Mouse (Mus musculus): Measurements from ENCODE around the gene Astn2. TPM values are rescaled to one million over a fixed set of nuclear protein-coding genes. Genes with fewer than 3 reads are reported as not detected.

Astn2 gene
- polyA plus RNA-seq, 1 experiment from 2014 or later: 0.01 TPM

- Histone ChIP-seq H3K36me3 (replicated peaks) (no peaks in the 10 kb centered on the region), H3K9ac (no peak overlapping the region), H3K27me3 (no peaks in the 10 kb centered on the region), H3K4me3 (replicated peaks) (no peak overlapping the region), H3K9me3 (replicated peaks) (no peaks in the 10 kb centered on the region), H3K4me2 (no peak overlapping the region), H3K4me1 (replicated peaks) (no peaks in the 10 kb centered on the region), H3K27ac (replicated peaks) (no peak overlapping the region)
- 66% methylated on average over 5 of the region's 5 CpGs for WGBS (ENCODE audit: insufficient replicate concordance)
- ATAC-seq (ENCODE audit: insufficient read depth): no peak
Observed at GRCm38 (mm10) chr4:65773368-65774010, 630.9 kb downstream of the Astn2 start.

DNA sequence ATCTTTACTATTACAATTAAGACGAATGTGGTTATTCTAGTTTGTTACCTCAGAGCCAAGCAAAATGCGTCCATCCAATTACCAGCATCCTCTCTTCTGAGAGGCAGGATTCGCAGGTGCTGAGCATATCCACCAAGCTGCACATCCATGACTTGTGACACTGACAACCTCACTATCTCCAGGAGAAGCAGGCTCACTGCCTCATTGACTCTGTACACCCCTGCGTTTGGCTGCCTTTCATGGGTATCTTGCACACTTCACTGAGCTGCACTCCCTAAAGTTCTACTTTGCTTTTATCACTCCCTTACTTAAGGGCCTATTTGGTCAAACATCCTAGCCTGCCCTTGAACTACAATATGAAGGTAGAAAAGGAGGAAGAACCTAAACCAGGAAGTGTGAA, 633.5 kb downstream of the Astn2 start:
- H3K4me3 ChIP-seq (replicated peaks): no peak overlapping the region
- H3K4me2 ChIP-seq: no peak overlapping the region
- 58% methylated on average over 4 of the region's 4 CpGs for WGBS (ENCODE audit: insufficient replicate concordance)
- no peaks in the 10 kb centered on the region for H3K9me3 ChIP-seq (replicated peaks)
- ATAC-seq (ENCODE audit: insufficient read depth): no peak
- no peaks in the 10 kb centered on the region for H3K27me3 ChIP-seq
- H3K9ac ChIP-seq: no peak overlapping the region
- H3K36me3 ChIP-seq (replicated peaks): no peaks in the 10 kb centered on the region
- no peaks in the 10 kb centered on the region for H3K4me1 ChIP-seq (replicated peaks)
- no peak overlapping the region for H3K27ac ChIP-seq (replicated peaks)

DNA sequence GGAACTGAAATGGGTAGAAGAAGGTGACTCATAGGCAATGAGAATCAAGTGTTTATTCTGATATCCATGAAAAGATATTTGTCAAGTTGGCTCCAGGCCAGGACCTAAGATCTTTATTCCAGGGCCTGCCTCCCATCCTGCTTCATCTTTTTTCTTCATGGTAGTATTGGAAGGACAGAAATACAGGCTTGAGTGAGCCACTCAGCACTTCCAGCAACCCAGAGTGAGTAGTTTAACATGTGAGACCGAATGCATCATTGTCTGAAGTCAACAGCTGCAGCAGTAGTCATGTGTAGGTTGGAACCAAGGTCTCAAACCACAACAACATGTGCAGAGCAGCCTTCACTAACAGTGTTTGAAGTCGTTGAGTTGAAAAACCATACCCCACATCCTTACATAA, 636.5 kb downstream of the Astn2 start:
- H3K4me1 ChIP-seq (replicated peaks): no peaks in the 10 kb centered on the region
- H3K27me3 ChIP-seq: no peaks in the 10 kb centered on the region
- H3K36me3 ChIP-seq (replicated peaks): no peaks in the 10 kb centered on the region
- H3K9ac ChIP-seq: no peak overlapping the region
- no peak overlapping the region for H3K4me3 ChIP-seq (replicated peaks)
- H3K4me2 ChIP-seq: no peak overlapping the region
- H3K9me3 ChIP-seq (replicated peaks): no peaks in the 10 kb centered on the region
- 38% methylated on average over 2 of the region's 2 CpGs for WGBS (ENCODE audit: insufficient replicate concordance)
- ATAC-seq (ENCODE audit: insufficient read depth): no peak
- H3K27ac ChIP-seq (replicated peaks): no peak overlapping the region

- Histone ChIP-seq H3K4me2 (no peak overlapping the region), H3K27ac (replicated peaks) (no peak overlapping the region), H3K9me3 (replicated peaks) (no peaks in the 10 kb centered on the region), H3K4me3 (replicated peaks) (no peak overlapping the region), H3K36me3 (replicated peaks) (no peaks in the 10 kb centered on the region), H3K4me1 (replicated peaks) (no peaks in the 10 kb centered on the region), H3K9ac (no peak overlapping the region), H3K27me3 (no peaks in the 10 kb centered on the region)
- no peak for ATAC-seq (ENCODE audit: insufficient read depth)
- whole genome bisulfite sequencing (ENCODE audit: insufficient replicate concordance): 48% methylated on average over 4 of the region's 4 CpGs
Observed at GRCm38 (mm10) chr4:65767431-65767830, 637.0 kb downstream of the Astn2 start.

DNA sequence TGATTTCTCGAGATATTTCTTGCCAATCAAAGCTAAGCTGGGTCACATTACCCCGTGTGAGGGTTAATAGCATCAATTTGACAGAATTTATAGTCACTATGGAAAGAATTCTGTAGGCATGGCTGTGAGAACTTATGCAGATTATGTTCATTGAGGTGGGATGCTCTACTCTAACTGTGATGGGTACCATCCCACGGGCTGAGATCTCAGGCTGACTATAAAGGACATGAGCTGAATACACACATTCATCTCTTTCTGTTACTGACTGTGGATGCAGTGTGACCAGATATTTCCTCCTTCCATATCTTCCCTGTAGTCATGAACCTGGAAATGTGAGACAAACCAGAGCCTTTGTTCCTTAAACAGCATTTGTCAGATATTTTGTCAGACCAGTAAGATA, 639.1 kb downstream of the Astn2 start:
- Histone ChIP-seq H3K9ac (no peak overlapping the region), H3K4me1 (replicated peaks) (no peaks in the 10 kb centered on the region), H3K27me3 (no peaks in the 10 kb centered on the region), H3K4me3 (replicated peaks) (no peak overlapping the region), H3K4me2 (no peak overlapping the region), H3K36me3 (replicated peaks) (no peaks in the 10 kb centered on the region), H3K9me3 (replicated peaks) (no peaks in the 10 kb centered on the region), H3K27ac (replicated peaks) (no peak overlapping the region)
- no peak for ATAC-seq (ENCODE audit: insufficient read depth)
- WGBS (ENCODE audit: insufficient replicate concordance): 47% methylated on average over 3 of the region's 3 CpGs

DNA sequence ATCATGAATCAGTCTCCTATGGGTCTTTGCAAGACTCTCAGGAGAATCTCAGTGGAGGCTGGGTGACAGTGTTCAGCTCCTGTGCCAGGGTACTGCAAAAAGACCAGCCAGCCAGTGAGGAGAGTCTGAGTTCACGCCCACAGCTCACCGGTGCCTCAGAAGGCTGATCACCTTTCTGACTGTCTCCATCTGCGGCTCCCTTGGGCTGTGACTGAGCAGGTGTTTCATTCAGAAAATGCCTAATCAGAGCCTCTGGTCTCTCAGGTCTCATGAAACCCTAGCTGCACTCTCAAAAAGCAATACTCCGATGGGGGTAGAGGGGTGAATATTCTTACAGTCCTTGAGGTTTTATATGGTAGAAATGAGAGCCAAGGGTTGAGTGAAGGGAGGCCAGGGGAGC, 640.1 kb downstream of the Astn2 start:
- Histone ChIP-seq H3K36me3 (replicated peaks) (no peaks in the 10 kb centered on the region), H3K9ac (no peak overlapping the region), H3K27ac (replicated peaks) (no peak overlapping the region), H3K4me1 (replicated peaks) (no peaks in the 10 kb centered on the region), H3K4me2 (no peak overlapping the region), H3K4me3 (replicated peaks) (no peak overlapping the region), H3K27me3 (no peaks in the 10 kb centered on the region), H3K9me3 (replicated peaks) (no peaks in the 10 kb centered on the region)
- WGBS (ENCODE audit: insufficient replicate concordance): 59% methylated on average over 4 of the region's 4 CpGs
- no peak for ATAC-seq (ENCODE audit: insufficient read depth)

GRCm38 (mm10) chr4:65763823-65764222, 640.6 kb downstream of the Astn2 start:
- Histone ChIP-seq H3K36me3 (replicated peaks) (no peaks in the 10 kb centered on the region), H3K9ac (no peak overlapping the region), H3K4me3 (replicated peaks) (no peak overlapping the region), H3K4me1 (replicated peaks) (no peaks in the 10 kb centered on the region), H3K4me2 (no peak overlapping the region), H3K9me3 (replicated peaks) (no peaks in the 10 kb centered on the region), H3K27ac (replicated peaks) (no peak overlapping the region), H3K27me3 (no peaks in the 10 kb centered on the region)
- no peak for ATAC-seq (ENCODE audit: insufficient read depth)
- 85% methylated on average over 2 of the region's 2 CpGs for WGBS (ENCODE audit: insufficient replicate concordance)

GRCm38 (mm10) chr4:65762116-65762515, 642.3 kb downstream of the Astn2 start:
- no peak overlapping the region for H3K9ac ChIP-seq
- H3K4me1 ChIP-seq (replicated peaks): no peaks in the 10 kb centered on the region
- H3K9me3 ChIP-seq (replicated peaks): no peaks in the 10 kb centered on the region
- no peaks in the 10 kb centered on the region for H3K27me3 ChIP-seq
- WGBS (ENCODE audit: insufficient replicate concordance): 55% methylated on average over 3 of the region's 3 CpGs
- H3K4me3 ChIP-seq (replicated peaks): no peak overlapping the region
- no peak overlapping the region for H3K27ac ChIP-seq (replicated peaks)
- H3K4me2 ChIP-seq: no peak overlapping the region
- ATAC-seq (ENCODE audit: insufficient read depth): no peak
- H3K36me3 ChIP-seq (replicated peaks): no peaks in the 10 kb centered on the region

- no peak overlapping the region for H3K4me3 ChIP-seq (replicated peaks)
- no peak overlapping the region for H3K9ac ChIP-seq
- H3K4me1 ChIP-seq (replicated peaks): no peaks in the 10 kb centered on the region
- WGBS (ENCODE audit: insufficient replicate concordance): 51% methylated on average over 3 of the region's 3 CpGs
- ATAC-seq (ENCODE audit: insufficient read depth): no peak
- no peak overlapping the region for H3K27ac ChIP-seq (replicated peaks)
- H3K9me3 ChIP-seq (replicated peaks): no peaks in the 10 kb centered on the region
- no peak overlapping the region for H3K4me2 ChIP-seq
- no peaks in the 10 kb centered on the region for H3K36me3 ChIP-seq (replicated peaks)
- H3K27me3 ChIP-seq: no peaks in the 10 kb centered on the region
Observed at GRCm38 (mm10) chr4:65761658-65762057, 642.8 kb downstream of the Astn2 start.

DNA sequence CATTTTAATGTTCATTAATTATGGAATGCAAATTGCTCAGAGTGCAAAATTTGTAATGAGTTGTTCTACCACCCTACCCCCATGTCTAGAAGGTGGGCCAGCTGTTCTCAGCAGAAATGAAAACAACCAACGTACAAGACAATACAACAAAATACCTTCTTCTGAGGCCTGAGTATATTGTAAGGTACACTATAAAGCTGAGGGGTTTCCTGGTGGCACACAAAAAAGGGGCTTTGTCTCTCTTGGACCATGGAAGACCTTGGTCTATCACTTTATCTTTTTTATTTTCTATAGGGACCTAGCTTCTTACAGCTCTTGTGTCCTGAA, 645.6 kb downstream of the Astn2 start:
- no peak overlapping the region for H3K9ac ChIP-seq
- H3K4me2 ChIP-seq: no peak overlapping the region
- H3K36me3 ChIP-seq (replicated peaks): no peaks in the 10 kb centered on the region
- no peaks in the 10 kb centered on the region for H3K9me3 ChIP-seq (replicated peaks)
- H3K4me3 ChIP-seq (replicated peaks): no peak overlapping the region
- H3K4me1 ChIP-seq (replicated peaks): no peaks in the 10 kb centered on the region
- H3K27ac ChIP-seq (replicated peaks): no peak overlapping the region
- 62% methylated on average over 1 of the region's 1 CpGs for WGBS (ENCODE audit: insufficient replicate concordance)
- H3K27me3 ChIP-seq: no peaks in the 10 kb centered on the region
- no peak for ATAC-seq (ENCODE audit: insufficient read depth)

DNA sequence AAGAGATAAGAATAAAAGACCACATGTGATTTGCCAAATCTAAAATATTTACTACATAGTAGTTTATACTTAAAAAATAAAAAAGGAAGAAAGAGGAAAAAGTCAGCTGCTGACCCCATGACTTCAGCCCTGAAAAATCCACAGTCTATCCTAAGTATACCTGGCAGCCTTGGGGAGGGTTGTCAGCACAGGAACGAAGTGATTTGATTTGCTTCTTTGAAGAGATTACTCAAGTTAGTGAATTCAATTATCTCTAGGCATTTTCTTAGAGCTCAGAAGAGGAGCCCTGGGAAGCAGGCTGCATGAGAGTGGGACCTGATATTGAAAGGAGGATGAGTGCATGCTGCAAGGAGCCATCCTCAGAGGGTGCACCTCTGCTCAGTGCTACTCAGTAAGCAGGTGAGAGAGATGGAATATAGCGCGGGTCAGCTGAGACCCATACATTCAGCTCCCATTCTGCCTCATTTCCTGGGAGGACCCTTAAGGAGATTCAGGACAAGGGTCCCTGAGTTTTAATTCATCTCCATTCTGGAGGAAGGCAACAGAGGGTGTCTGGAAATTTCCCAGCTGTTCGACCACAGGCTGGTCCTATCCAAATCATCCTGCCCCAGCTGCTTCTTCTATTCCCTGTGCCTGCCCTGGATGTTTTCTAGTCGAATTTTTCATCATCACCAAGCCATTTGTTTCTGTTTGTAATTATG, 646.1 kb downstream of the Astn2 start:
- 39% methylated on average over 5 of the region's 5 CpGs for WGBS (ENCODE audit: insufficient replicate concordance)
- no peaks in the 10 kb centered on the region for H3K27me3 ChIP-seq

DNA sequence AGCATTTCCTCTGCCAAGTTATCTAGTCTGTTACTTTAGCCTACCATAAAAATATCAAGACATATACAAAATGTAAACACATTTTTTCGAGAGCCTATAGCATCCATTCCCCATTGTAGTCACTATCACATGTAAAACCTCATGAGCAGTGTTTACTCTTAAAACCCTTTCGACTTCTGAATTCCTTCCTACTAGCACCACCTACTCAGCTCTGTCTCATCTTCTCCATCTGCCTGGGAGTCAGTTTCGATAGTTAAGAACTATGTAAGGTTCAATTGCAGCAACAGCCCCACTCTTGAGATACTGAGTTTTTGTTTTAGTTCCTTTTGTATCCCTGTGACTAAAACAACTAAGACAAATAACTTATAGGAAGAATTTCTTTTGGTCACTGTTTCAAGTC, 651.5 kb downstream of the Astn2 start:
- Histone ChIP-seq H3K27me3 (no peaks in the 10 kb centered on the region), H3K4me3 (replicated peaks) (no peak overlapping the region), H3K4me2 (no peak overlapping the region), H3K4me1 (replicated peaks) (no peaks in the 10 kb centered on the region), H3K27ac (replicated peaks) (no peak overlapping the region), H3K36me3 (replicated peaks) (no peaks in the 10 kb centered on the region), H3K9me3 (replicated peaks) (no peaks in the 10 kb centered on the region), H3K9ac (no peak overlapping the region)
- ATAC-seq (ENCODE audit: insufficient read depth): no peak
- WGBS (ENCODE audit: insufficient replicate concordance): 49% methylated on average over 3 of the region's 3 CpGs

More for the DNA sequence above, 646.1 kb downstream of the Astn2 start:
- Histone ChIP-seq H3K36me3 (replicated peaks) (no peaks in the 10 kb centered on the region), H3K9me3 (replicated peaks) (no peaks in the 10 kb centered on the region), H3K4me1 (replicated peaks) (no peaks in the 10 kb centered on the region), H3K27ac (replicated peaks) (no peak overlapping the region), H3K4me2 (no peak overlapping the region), H3K9ac (no peak overlapping the region), H3K4me3 (replicated peaks) (no peak overlapping the region)
- ATAC-seq (ENCODE audit: insufficient read depth): no peak
